Mouse (Mus musculus) erythroblast, embryonic 14.5 days (primary cell): ENCODE data around the gene Kat7.

ENCODE experiments used
- GATA1 ChIP-seq: IDR thresholded peaks from 2 replicates; pipeline ENCODE4 v1.6.1; 2012; ENCODE audit warnings: low read length, inconsistent platforms, mixed read lengths
- TAL1 ChIP-seq: IDR thresholded peaks from 3 replicates; pipeline ENCODE4 v1.6.1; 2012; ENCODE audit warnings: low read length, inconsistent platforms, mixed read lengths

DNA sequence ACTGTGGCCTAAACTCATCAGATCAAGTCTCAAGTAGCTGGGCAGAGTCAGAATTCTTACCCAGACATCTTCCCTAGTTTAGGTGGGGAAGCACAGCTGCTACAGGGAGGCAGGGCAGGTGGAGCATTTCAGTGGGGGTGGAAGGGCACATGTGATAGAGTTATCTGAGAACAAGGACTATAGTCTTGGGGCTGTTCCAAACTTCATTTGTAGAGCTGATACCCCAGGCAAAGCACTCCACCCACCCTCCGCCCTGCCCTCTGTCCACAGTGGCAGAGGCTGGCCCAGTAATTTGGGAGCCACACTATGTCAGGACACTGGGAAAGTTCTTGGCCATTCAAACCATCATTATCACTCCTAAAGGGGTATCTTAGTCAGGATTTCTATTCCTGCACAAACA, 10.0 kb upstream of the Kat7 start:
- TF ChIP-seq GATA1: no peak
- no peak for TF ChIP-seq TAL1
